Mouse (Mus musculus): Measurements from ENCODE around the gene Kcnk1. TPM values are rescaled to one million over a fixed set of nuclear protein-coding genes. Genes with fewer than 3 reads are reported as not detected.

Gene Kcnk1
- not detected for polyA plus RNA-seq (2015; fragmentation: Illumina TruSeq; extraction: RNeasy Lipid Tissue Mini Kit (QIAGEN cat#74804); ENCODE audit: insufficient read depth, low replicate concordance)

DNA sequence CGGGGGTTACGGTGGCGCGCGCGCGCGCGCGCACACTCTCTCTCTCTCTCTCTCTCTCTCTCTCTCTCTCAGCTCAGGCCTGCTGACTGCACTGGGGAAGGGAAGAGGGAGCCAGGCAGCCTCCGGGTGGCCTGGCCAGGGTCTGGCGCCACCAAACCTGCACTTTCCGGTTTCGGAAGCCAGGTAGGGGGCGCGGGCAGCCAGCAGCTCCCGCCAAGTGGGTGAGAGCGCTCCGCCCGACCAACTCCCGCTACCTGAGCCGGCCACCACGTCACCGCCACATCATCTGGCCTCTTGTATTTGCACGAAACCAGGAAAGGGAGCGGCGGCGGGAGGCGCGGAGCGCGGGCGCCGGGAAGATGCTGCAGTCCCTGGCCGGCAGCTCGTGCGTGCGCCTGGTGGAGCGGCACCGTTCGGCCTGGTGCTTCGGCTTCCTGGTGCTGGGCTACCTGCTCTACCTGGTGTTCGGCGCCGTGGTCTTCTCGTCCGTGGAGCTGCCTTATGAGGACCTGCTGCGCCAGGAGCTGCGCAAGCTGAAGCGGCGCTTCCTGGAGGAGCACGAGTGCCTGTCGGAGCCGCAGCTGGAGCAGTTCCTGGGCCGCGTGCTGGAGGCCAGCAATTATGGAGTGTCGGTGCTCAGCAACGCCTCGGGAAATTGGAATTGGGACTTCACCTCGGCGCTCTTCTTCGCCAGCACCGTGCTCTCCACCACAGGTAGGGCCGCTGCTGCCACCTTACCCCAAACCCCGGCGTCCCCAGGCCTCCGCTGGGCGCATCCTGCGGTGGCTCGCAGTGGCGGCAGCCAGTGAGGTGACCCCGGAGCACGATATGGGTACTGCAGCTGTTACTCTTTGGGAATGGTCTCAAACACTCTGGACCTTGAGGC is at the start of gene Kcnk1:
Gene Kcnk1 (plus strand): TSS at position 70 of the 886 bp plus-strand sequence.

Other genes with a start within 250 kb of the Kcnk1 start
- 0.07 TPM for gene Pcnx2, start 96.9 kb upstream of the Kcnk1 start, polyA plus RNA-seq (2015; fragmentation: Illumina TruSeq; extraction: RNeasy Lipid Tissue Mini Kit (QIAGEN cat#74804); ENCODE audit: insufficient read depth, low replicate concordance)
- gene Map3k21, start 84.7 kb upstream of the Kcnk1 start, polyA plus RNA-seq (2015; fragmentation: Illumina TruSeq; extraction: RNeasy Lipid Tissue Mini Kit (QIAGEN cat#74804); ENCODE audit: insufficient read depth, low replicate concordance) = not detected

All from spleen, adult 10 weeks (tissue).